Mouse (Mus musculus): Measurements from ENCODE around the gene Atp1a2.

GRCm38 (mm10) chr1:172299528-172299927 is 1.7 kb upstream of the Atp1a2 start:
- TF ChIP-seq CTCF (IDR thresholded peaks at IDR 0.05; ENCODE audit: low read depth) (no peak), EP300 (IDR thresholded peaks at IDR 0.05; ENCODE audit: low read depth) (no peak)
